ENCODE assay signal across 12 mouse cellular contexts in genomic region chr5:111420896-111421295, GRCm38 (mm10). TPM values are rescaled to one million over a fixed set of nuclear protein-coding genes. Genes with fewer than 3 reads are reported as not detected.
DNase-seq lines count a peak whose midpoint lies in the region; ATAC-seq and TF ChIP-seq lines count a peak whose summit lies in the region.
"Had no signal": no experiment of that assay in that cellular context is flagged by ENCODE, and none has a peak within 500 bp of the region (broad histone marks: within the 10 kb centered on the region; RNA-seq: fewer than 3 reads in every experiment).

No protein-coding gene starts in this region.

- no peak overlapping the region for H3K9ac ChIP-seq in liver, embryonic 11.5 days (ENCODE audit: low read depth, low read length)
- H3K9ac ChIP-seq in liver, postnatal 0 days (replicated peaks), result no peak overlapping the region
- peak overlapping the region; percentile 99 for H3K9ac ChIP-seq in forebrain, embryonic 11.5 days (ENCODE audit: low read length)
- peak overlapping the region; percentile 76; the same call in 1 of the 2 replicates for H3K9ac ChIP-seq in intestine, embryonic 16.5 days (ENCODE audit: low read depth, low read length)
- peak overlapping the region; percentile 85 for H3K9ac ChIP-seq in neural tube, embryonic 14.5 days (replicated peaks; ENCODE audit: low read depth, low read length)
- H3K9ac ChIP-seq: liver, embryonic 15.5 days had no signal

- no peak for TF ChIP-seq EP300 in liver, postnatal 0 days (IDR thresholded peaks at IDR 0.05; ENCODE audit: low read depth)

- peak overlapping the region; percentile 66; the same call in 1 of the 2 replicates for H3K4me3 ChIP-seq in liver, embryonic 11.5 days (ENCODE audit: low read depth, low read length)
- H3K4me3 ChIP-seq in liver, postnatal 0 days (ENCODE audit: low read depth, low read length), result no peak overlapping the region
- peak overlapping the region; percentile 97 for H3K4me3 ChIP-seq in forebrain, embryonic 11.5 days (ENCODE audit: low read depth, low read length)
- peak overlapping the region; percentile 67; the same call in 1 of the 2 replicates for H3K4me3 ChIP-seq in intestine, embryonic 16.5 days (ENCODE audit: low read length)
- H3K4me3 ChIP-seq in neural tube, embryonic 14.5 days (ENCODE audit: low read depth, low read length), result peak overlapping the region; percentile 78

- no peak overlapping the region for H3K27ac ChIP-seq in liver, embryonic 11.5 days (ENCODE audit: low read depth, low read length)
- H3K27ac ChIP-seq in liver, postnatal 0 days (ENCODE audit: low read depth), result no peak overlapping the region
- H3K27ac ChIP-seq in forebrain, embryonic 11.5 days (ENCODE audit: low read depth, low read length), result no peak overlapping the region
- H3K27ac ChIP-seq in intestine, embryonic 16.5 days (ENCODE audit: low read length), result no peak overlapping the region
- H3K27ac ChIP-seq in neural tube, embryonic 14.5 days (ENCODE audit: low read depth, low read length), result no peak overlapping the region
- H3K27ac ChIP-seq: liver, embryonic 15.5 days had no signal

- no peaks in the 10 kb centered on the region for H3K9me3 ChIP-seq in liver, embryonic 11.5 days (ENCODE audit: control insufficient read depth, low read length)
- no peaks in the 10 kb centered on the region for H3K9me3 ChIP-seq in liver, postnatal 0 days (ENCODE audit: low read length)
- no peaks in the 10 kb centered on the region for H3K9me3 ChIP-seq in forebrain, embryonic 11.5 days (ENCODE audit: control insufficient read depth, low read length)
- H3K9me3 ChIP-seq in intestine, embryonic 16.5 days (ENCODE audit: control insufficient read depth, low read length), result no peaks in the 10 kb centered on the region
- no peaks in the 10 kb centered on the region for H3K9me3 ChIP-seq in neural tube, embryonic 14.5 days (ENCODE audit: control insufficient read depth, low read length)
- H3K9me3 ChIP-seq: liver, embryonic 15.5 days had no signal

- no peaks in the 10 kb centered on the region for H3K36me3 ChIP-seq in liver, embryonic 11.5 days (ENCODE audit: control insufficient read depth, insufficient read depth, low read length)
- no peaks in the 10 kb centered on the region; the same call in 1 of the 2 replicates for H3K36me3 ChIP-seq in liver, postnatal 0 days (replicated peaks; ENCODE audit: insufficient read depth, low read length)
- peaks cover 9% of the 10 kb centered on the region for H3K36me3 ChIP-seq in forebrain, embryonic 11.5 days (ENCODE audit: control insufficient read depth, insufficient read depth, low read length)
- H3K36me3 ChIP-seq in intestine, embryonic 16.5 days (ENCODE audit: control insufficient read depth, insufficient read depth, low read length), result peaks cover 2% of the 10 kb centered on the region; the same call in 1 of the 2 replicates
- no peaks in the 10 kb centered on the region; the same call in 1 of the 2 replicates for H3K36me3 ChIP-seq in neural tube, embryonic 14.5 days (ENCODE audit: control insufficient read depth, insufficient read depth, low read length)
- H3K36me3 ChIP-seq: liver, embryonic 15.5 days had no signal

- peak overlapping the region; percentile 79 for H3K4me2 ChIP-seq in liver, embryonic 11.5 days
- no peak overlapping the region for H3K4me2 ChIP-seq in liver, postnatal 0 days (ENCODE audit: low read depth, low read length)
- H3K4me2 ChIP-seq in forebrain, embryonic 11.5 days (ENCODE audit: low read depth, low read length, severe bottlenecking), result peak overlapping the region; percentile 98
- peak overlapping the region; percentile 91 for H3K4me2 ChIP-seq in intestine, embryonic 16.5 days (ENCODE audit: low read depth, low read length)
- H3K4me2 ChIP-seq in neural tube, embryonic 14.5 days (ENCODE audit: low read depth, low read length), result peak overlapping the region; percentile 96

- ATAC-seq in liver, embryonic 11.5 days (replicated peaks; ENCODE audit: low FRiP score), result no peak
- no peak for ATAC-seq in liver, postnatal 0 days
- no peak for ATAC-seq in forebrain, embryonic 11.5 days (replicated peaks; ENCODE audit: low FRiP score)
- ATAC-seq in intestine, embryonic 16.5 days, result no peak
- ATAC-seq in neural tube, embryonic 14.5 days (ENCODE audit: low read depth), result no peak
- ATAC-seq: Patski had no signal

- no peak for DNase-seq in liver, embryonic 11.5 days (ENCODE audit: low spot score)
- DNase-seq in liver, postnatal 0 days, result no peak
- DNase-seq in forebrain, embryonic 11.5 days (ENCODE audit: low spot score), result peak; percentile 68
- no peak for DNase-seq in layer of hippocampus, adult 9-10 months (ENCODE audit: low spot score)
- no peak for DNase-seq in left cerebral cortex, postnatal 4 days
- DNase-seq in yolk sac, embryonic 10.5 days (ENCODE audit: low spot score), result no peak
- DNase-seq: cerebellum, adult 2 months; heart, adult 11 months had no signal

- TF ChIP-seq CTCF in liver, postnatal 0 days (IDR thresholded peaks at IDR 0.05; ENCODE audit: low read depth), result no peak

- intact Hi-C loops in left cerebral cortex, postnatal 4 days (cut with DNase I), result no loop called here

- H3K27me3 ChIP-seq in liver, embryonic 11.5 days (replicated peaks; ENCODE audit: control insufficient read depth, insufficient read depth, low read length), result peaks cover 68% of the 10 kb centered on the region
- peaks cover 59% of the 10 kb centered on the region for H3K27me3 ChIP-seq in liver, postnatal 0 days (ENCODE audit: insufficient read depth, low read length)
- no peaks in the 10 kb centered on the region for H3K27me3 ChIP-seq in forebrain, embryonic 11.5 days (ENCODE audit: control insufficient read depth, insufficient read depth, low read length)
- peaks cover 27% of the 10 kb centered on the region for H3K27me3 ChIP-seq in intestine, embryonic 16.5 days (replicated peaks; ENCODE audit: control insufficient read depth, insufficient read depth, low read length)
- H3K27me3 ChIP-seq in neural tube, embryonic 14.5 days (ENCODE audit: control insufficient read depth, insufficient read depth, low read length), result peaks cover 2% of the 10 kb centered on the region; the same call in 1 of the 2 replicates

- WGBS in liver, embryonic 11.5 days, result 60% methylated on average over 22 of the region's 22 CpGs
- WGBS in liver, postnatal 0 days (ENCODE audit: insufficient replicate concordance), result 70% methylated on average over 22 of the region's 22 CpGs
- 28% methylated on average over 22 of the region's 22 CpGs for WGBS in forebrain, embryonic 11.5 days
- 61% methylated on average over 22 of the region's 22 CpGs for WGBS in intestine, embryonic 16.5 days
- 24% methylated on average over 22 of the region's 22 CpGs for WGBS in neural tube, embryonic 14.5 days

- peaks cover 9% of the 10 kb centered on the region for H3K4me1 ChIP-seq in liver, embryonic 11.5 days (replicated peaks; ENCODE audit: control insufficient read depth, insufficient read depth, low read length)
- peaks cover 12% of the 10 kb centered on the region for H3K4me1 ChIP-seq in liver, postnatal 0 days (ENCODE audit: insufficient read depth)
- H3K4me1 ChIP-seq in forebrain, embryonic 11.5 days (replicated peaks; ENCODE audit: control insufficient read depth, insufficient read depth, low read length), result peaks cover 31% of the 10 kb centered on the region
- peaks cover 45% of the 10 kb centered on the region for H3K4me1 ChIP-seq in intestine, embryonic 16.5 days (ENCODE audit: control insufficient read depth, insufficient read depth, low read length)
- H3K4me1 ChIP-seq in neural tube, embryonic 14.5 days (ENCODE audit: control insufficient read depth, insufficient read depth, low read length), result peaks cover 60% of the 10 kb centered on the region

RNA-seq across cellular contexts. Expression of gene Mn1, which starts 3.7 kb away (rescaled TPM):
- 5.2 and 5.3 TPM in 2 replicates for polyA plus RNA-seq in liver, embryonic 11.5 days (2014; fragmentation: Nextera tagmentation; extraction: Ambion mirVana)
- polyA plus RNA-seq in liver, postnatal 0 days (2015; fragmentation: Nextera tagmentation; extraction: Ambion mirVana), result 1.00 and 1.4 TPM in 2 replicates
- polyA plus RNA-seq in forebrain, embryonic 11.5 days (2014; fragmentation: Nextera tagmentation; extraction: Ambion mirVana), result 50.9 and 51.9 TPM in 2 replicates
- polyA plus RNA-seq in intestine, embryonic 16.5 days (2015; fragmentation: Nextera tagmentation; extraction: Ambion mirVana), result 7.2 and 7.4 TPM in 2 replicates
- 18.6 and 19.2 TPM in 2 replicates for polyA plus RNA-seq in neural tube, embryonic 14.5 days (2014; fragmentation: Nextera tagmentation; extraction: Ambion mirVana)
- 100 to 1,000 TPM; 129 to 135 TPM for total RNA-seq in left cerebral cortex, postnatal 4 days (2021)

Comparison
In these comparisons a context has a peak if more than half of its experiments do, and no peak if none do; other contexts are left out.
1. H3K9ac ChIP-seq: peak in forebrain, embryonic 11.5 days (single experiment), intestine, embryonic 16.5 days (single experiment) and neural tube, embryonic 14.5 days (single experiment); none in liver, embryonic 11.5 days (single experiment) and liver, postnatal 0 days (single experiment).